Mouse (Mus musculus) C2C12 (cell line): Measurements from ENCODE around the gene Cic. TPM values are rescaled to one million over a fixed set of nuclear protein-coding genes. Genes with fewer than 3 reads are reported as not detected.

Experiments
- H3K27me3 ChIP-seq: one replicate; pipeline ENCODE4 v1.6.1; 2011; ENCODE audit not compliant: control insufficient read depth, insufficient read depth, insufficient read length
- H3K36me3 ChIP-seq: one replicate; pipeline ENCODE4 v1.6.1; 2011; ENCODE audit not compliant: control insufficient read depth, insufficient read depth
- H3K4me3 ChIP-seq: one replicate; pipeline ENCODE4 v1.5.1; 2011; ENCODE audit warnings: mild to moderate bottlenecking, control low read depth; ENCODE audit not compliant: poor library complexity, insufficient read depth, severe bottlenecking
- H3K79me2 ChIP-seq: one replicate; pipeline ENCODE4 v1.6.1; 2011; ENCODE audit not compliant: control insufficient read depth, insufficient read depth
- H3K79me3 ChIP-seq: one replicate; pipeline ENCODE4 v1.6.1; 2011; ENCODE audit warnings: low read depth, control low read depth
- H3ac ChIP-seq: one replicate; pipeline ENCODE3; 2011; ENCODE audit warnings: low read depth; ENCODE audit not compliant: control insufficient read depth, insufficient read length
- CEBPB ChIP-seq: IDR thresholded peaks from one replicate; pipeline ENCODE4 v1.6.1; 2011; ENCODE audit warnings: low read depth, mild to moderate bottlenecking, control low read depth, moderate library complexity
- CTCF ChIP-seq: IDR thresholded peaks from one replicate; pipeline ENCODE4 v1.5.1; 2011; ENCODE audit not compliant: control insufficient read depth, insufficient read depth, insufficient read length
- FOSL1 ChIP-seq: IDR thresholded peaks from one replicate; pipeline ENCODE4 v1.8.0; 2011; ENCODE audit warnings: mild to moderate bottlenecking, low read length; ENCODE audit not compliant: poor library complexity, insufficient read depth, severe bottlenecking
- MAX ChIP-seq: IDR thresholded peaks from one replicate; pipeline ENCODE4 v1.6.1; 2011; ENCODE audit warnings: mild to moderate bottlenecking, control low read depth
- MYOD1 ChIP-seq: IDR thresholded peaks from one replicate; pipeline ENCODE4 v1.6.1; 2011; ENCODE audit warnings: low read depth; ENCODE audit not compliant: control insufficient read depth, insufficient read length
- MYOG ChIP-seq: IDR thresholded peaks from one replicate; pipeline ENCODE4 v1.6.1; 2011; ENCODE audit not compliant: control insufficient read depth, insufficient read length; ENCODE audit errors: extremely low read depth
- USF1 ChIP-seq: IDR thresholded peaks from one replicate; pipeline ENCODE4 v1.6.1; 2011; ENCODE audit warnings: low read depth, mild to moderate bottlenecking, control low read depth, moderate library complexity
- polyA plus RNA-seq: library from polyadenylated mRNA; unstranded; fragments of >200 nt; fragmentation: generic; extraction: Trizol; gene quantifications from one replicate; pipeline ENCODE4 v1.2.1, GENCODE M21; 2012; ENCODE audit warnings: missing spikeins

The Cic gene
- polyA plus RNA-seq, 1 experiment: 79.5 TPM

- Histone ChIP-seq H3K79me2 (peaks cover 66% of the 10 kb centered on the region), H3K79me3 (peaks cover 49% of the 10 kb centered on the region), H3ac (peak overlapping the region; percentile 55), H3K4me3 (peak overlapping the region; percentile 92), H3K36me3 (peaks cover 22% of the 10 kb centered on the region), H3K27me3 (no peaks in the 10 kb centered on the region)
- no peak for TF ChIP-seq CTCF
- TF ChIP-seq FOSL1: no peak
- no peak for TF ChIP-seq MYOG
- no peak for TF ChIP-seq MAX
- no peak for TF ChIP-seq CEBPB
- no peak for TF ChIP-seq MYOD1
- no peak for TF ChIP-seq USF1
Observed at GRCm38 (mm10) chr7:25247498-25247897, 20.0 kb upstream of the Cic start.

- peaks cover 61% of the 10 kb centered on the region for H3K79me2 ChIP-seq
- peaks cover 16% of the 10 kb centered on the region for H3K36me3 ChIP-seq
- TF ChIP-seq MAX: peak; percentile 62
- no peak for TF ChIP-seq CEBPB
- H3K79me3 ChIP-seq: peaks cover 49% of the 10 kb centered on the region
- no peaks in the 10 kb centered on the region for H3K27me3 ChIP-seq
- H3K4me3 ChIP-seq: peak overlapping the region; percentile 92
- H3ac ChIP-seq: peak overlapping the region; percentile 55
Observed at GRCm38 (mm10) chr7:25248018-25248647, 19.4 kb upstream of the Cic start.

GRCm38 (mm10) chr7:25248846-25249313, 18.6 kb upstream of the Cic start:
- H3K79me2 ChIP-seq: peaks cover 61% of the 10 kb centered on the region
- H3K36me3 ChIP-seq: peaks cover 16% of the 10 kb centered on the region
- H3ac ChIP-seq: peak overlapping the region; percentile 94
- peak overlapping the region; percentile 92 for H3K4me3 ChIP-seq
- peaks cover 49% of the 10 kb centered on the region for H3K79me3 ChIP-seq
- TF ChIP-seq MYOG: no peak
- no peak for TF ChIP-seq CEBPB
- H3K27me3 ChIP-seq: no peaks in the 10 kb centered on the region

- peaks cover 49% of the 10 kb centered on the region for H3K79me3 ChIP-seq
- peak overlapping the region; percentile 92 for H3K4me3 ChIP-seq
- H3K79me2 ChIP-seq: peaks cover 60% of the 10 kb centered on the region
- TF ChIP-seq MYOG (no peak), MYOD1 (no peak), CEBPB (no peak), MAX (no peak), FOSL1 (no peak), CTCF (no peak), USF1 (no peak)
- H3K27me3 ChIP-seq: no peaks in the 10 kb centered on the region
- peak overlapping the region; percentile 94 for H3ac ChIP-seq
- H3K36me3 ChIP-seq: peaks cover 16% of the 10 kb centered on the region
Observed at GRCm38 (mm10) chr7:25249314-25250140, 18.0 kb upstream of the Cic start.

GRCm38 (mm10) chr7:25250141-25250972, 17.1 kb upstream of the Cic start, which contains the start of gene Erf:
TSS of gene Erf (minus strand) at chr7:25250761.
- Histone ChIP-seq H3K79me2 (peaks cover 51% of the 10 kb centered on the region), H3K27me3 (no peaks in the 10 kb centered on the region), H3K79me3 (peaks cover 44% of the 10 kb centered on the region), H3K36me3 (peaks cover 10% of the 10 kb centered on the region), H3K4me3 (peak within 1 kb of the TSS; percentile 92), H3ac (peak within 1 kb of the TSS; percentile 77)
- TF ChIP-seq FOSL1: no peak
